Mouse (Mus musculus): ENCODE data around the gene Olfr295. TPM values are rescaled to one million over a fixed set of nuclear protein-coding genes. Genes with fewer than 3 reads are reported as not detected.

The Olfr295 gene
- not detected in 2 replicates for polyA plus RNA-seq (2015; fragmentation: Nextera tagmentation; extraction: Ambion mirVana)

DNA sequence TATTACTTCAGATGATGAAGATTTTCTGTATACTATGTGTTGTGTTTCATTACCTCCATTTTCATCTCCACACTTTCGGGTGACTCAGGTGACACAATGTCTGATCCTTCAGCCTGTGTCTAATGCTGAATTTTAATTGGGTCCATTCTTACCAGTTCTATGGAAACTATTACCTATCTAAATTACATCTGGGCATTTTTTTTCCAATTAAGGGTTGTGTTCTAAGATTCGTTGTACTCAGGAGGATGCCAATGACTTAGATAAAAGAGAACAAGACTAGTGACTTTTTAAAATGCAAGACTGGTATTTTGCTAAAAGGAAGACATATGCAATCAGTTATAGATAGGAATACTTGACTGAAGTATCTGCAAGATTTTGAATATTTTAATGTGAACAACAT, at the start of gene Olfr295:
TSS of gene Olfr295 (plus strand) at position 301 of the 400 bp plus-strand sequence.
- H3K9me3 ChIP-seq (ENCODE audit: control insufficient read depth, low read length), result no peaks in the 10 kb centered on the region
- 88% methylated on average over 2 of the region's 2 CpGs for WGBS
- no peaks in the 10 kb centered on the region for H3K27me3 ChIP-seq (replicated peaks; ENCODE audit: control insufficient read depth, insufficient read depth, low read length)
- no peak within 1 kb of the TSS for H3K4me3 ChIP-seq (ENCODE audit: low read length)
- no peak within 1 kb of the TSS for H3K4me2 ChIP-seq (ENCODE audit: low read depth, low read length)
- no peaks in the 10 kb centered on the region for H3K36me3 ChIP-seq (ENCODE audit: control insufficient read depth, insufficient read depth, low read length)
- H3K27ac ChIP-seq (ENCODE audit: low read length), result no peak within 1 kb of the TSS
- H3K4me1 ChIP-seq (ENCODE audit: control insufficient read depth, insufficient read depth, low read length), result no peaks in the 10 kb centered on the region
- H3K9ac ChIP-seq (ENCODE audit: low read depth, low read length), result no peak within 1 kb of the TSS
- no peak for ATAC-seq

DNA sequence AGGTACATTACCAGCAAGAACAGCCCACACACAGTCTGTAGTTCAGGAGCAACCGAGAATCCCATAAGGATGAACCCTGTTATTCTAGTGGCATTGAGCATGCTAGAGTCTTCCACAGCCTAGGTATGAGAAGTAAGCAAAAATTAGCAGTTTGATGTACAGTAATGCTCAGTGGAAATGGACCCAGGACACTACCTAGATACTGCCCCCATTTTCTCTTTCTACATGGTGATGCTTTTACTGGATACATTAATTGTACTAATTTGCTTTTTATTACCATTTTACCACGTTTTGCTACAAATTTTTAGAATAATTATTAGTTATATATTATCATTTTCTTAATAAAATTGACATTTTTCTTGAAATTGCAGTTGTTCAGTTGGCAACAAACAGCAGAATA, 32.9 kb downstream of the Olfr295 start, which contains the start of gene Olfr294:
TSS of gene Olfr294 (minus strand) at position 101 of the 400 bp plus-strand sequence.
- ATAC-seq, result no peak
- WGBS, result 54% methylated on average over 2 of the region's 2 CpGs
- Histone ChIP-seq H3K9me3 (ENCODE audit: control insufficient read depth, low read length) (no peaks in the 10 kb centered on the region), H3K4me2 (ENCODE audit: low read depth, low read length) (no peak within 1 kb of the TSS), H3K27me3 (replicated peaks; ENCODE audit: control insufficient read depth, insufficient read depth, low read length) (no peaks in the 10 kb centered on the region), H3K4me3 (ENCODE audit: low read length) (no peak within 1 kb of the TSS), H3K27ac (ENCODE audit: low read length) (no peak within 1 kb of the TSS), H3K36me3 (ENCODE audit: control insufficient read depth, insufficient read depth, low read length) (no peaks in the 10 kb centered on the region), H3K4me1 (ENCODE audit: control insufficient read depth, insufficient read depth, low read length) (no peaks in the 10 kb centered on the region), H3K9ac (ENCODE audit: low read depth, low read length) (no peak within 1 kb of the TSS)

Other genes with a start within 250 kb of the Olfr295 start
- not detected in 2 replicates for gene Olfr307, start 246.3 kb upstream of the Olfr295 start, polyA plus RNA-seq (2015; fragmentation: Nextera tagmentation; extraction: Ambion mirVana)
- gene Olfr305, start 216.9 kb upstream of the Olfr295 start, polyA plus RNA-seq (2015; fragmentation: Nextera tagmentation; extraction: Ambion mirVana), result not detected in 2 replicates
- not detected in 2 replicates for gene Olfr304, start 197.2 kb upstream of the Olfr295 start, polyA plus RNA-seq (2015; fragmentation: Nextera tagmentation; extraction: Ambion mirVana)
- not detected in 2 replicates for gene Olfr303, start 186.1 kb upstream of the Olfr295 start, polyA plus RNA-seq (2015; fragmentation: Nextera tagmentation; extraction: Ambion mirVana)
- gene Olfr301, start 180.0 kb upstream of the Olfr295 start, polyA plus RNA-seq (2015; fragmentation: Nextera tagmentation; extraction: Ambion mirVana), result not detected in 2 replicates
- gene Olfr299, start 123.9 kb upstream of the Olfr295 start, polyA plus RNA-seq (2015; fragmentation: Nextera tagmentation; extraction: Ambion mirVana), result not detected in 2 replicates
- gene Olfr298, start 91.4 kb upstream of the Olfr295 start, polyA plus RNA-seq (2015; fragmentation: Nextera tagmentation; extraction: Ambion mirVana), result not detected in 2 replicates
- not detected in 2 replicates for gene Olfr297, start 63.9 kb upstream of the Olfr295 start, polyA plus RNA-seq (2015; fragmentation: Nextera tagmentation; extraction: Ambion mirVana)
- not detected in 2 replicates for gene Olfr294, start 32.8 kb downstream of the Olfr295 start, polyA plus RNA-seq (2015; fragmentation: Nextera tagmentation; extraction: Ambion mirVana)
- not detected in 2 replicates for gene Olfr293, start 65.2 kb downstream of the Olfr295 start, polyA plus RNA-seq (2015; fragmentation: Nextera tagmentation; extraction: Ambion mirVana)
- not detected in 2 replicates for gene Olfr292, start 104.5 kb downstream of the Olfr295 start, polyA plus RNA-seq (2015; fragmentation: Nextera tagmentation; extraction: Ambion mirVana)
- gene Folh1, start 192.1 kb downstream of the Olfr295 start, polyA plus RNA-seq (2015; fragmentation: Nextera tagmentation; extraction: Ambion mirVana), result 0.06 TPM in 1 of 2 replicates, not detected in the other
- not detected in 2 replicates for gene Vmn2r77, start 211.2 kb downstream of the Olfr295 start, polyA plus RNA-seq (2015; fragmentation: Nextera tagmentation; extraction: Ambion mirVana)